Mouse (Mus musculus): ENCODE results near the gene Bahcc1. TPM values are rescaled to one million over a fixed set of nuclear protein-coding genes. Genes with fewer than 3 reads are reported as not detected.

The Bahcc1 gene
- polyA plus RNA-seq, 1 experiment from 2014 or later = 9.7 TPM

DNA sequence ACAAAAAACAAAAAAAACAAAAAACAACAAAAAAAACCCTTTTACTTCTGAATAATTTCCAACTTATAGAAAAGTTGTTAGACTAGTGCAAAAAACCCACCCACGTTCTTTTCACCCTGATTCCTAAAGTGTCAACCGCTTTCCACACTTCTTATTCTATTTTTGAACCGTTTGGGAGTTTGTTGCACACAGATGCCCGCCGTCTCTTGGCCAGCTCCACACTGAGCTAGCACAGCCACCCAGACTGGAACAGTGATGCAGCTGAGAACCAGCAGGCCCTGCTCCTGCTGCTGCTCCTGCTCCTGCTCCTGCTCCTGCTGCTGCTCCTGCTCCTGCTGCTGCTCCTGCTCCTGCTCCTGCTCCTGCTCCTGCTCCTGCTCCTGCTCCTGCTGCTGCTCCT is 28.5 kb upstream of the Bahcc1 start:
- H3K27me3 ChIP-seq (ENCODE audit: control insufficient read depth, insufficient read depth, low read depth, low read length) = no peaks in the 10 kb centered on the region
- H3K36me3 ChIP-seq (ENCODE audit: control insufficient read depth, insufficient read depth, low read length) = no peaks in the 10 kb centered on the region
- H3K27ac ChIP-seq (ENCODE audit: low read length) = no peak overlapping the region
- no peak overlapping the region for H3K9ac ChIP-seq (ENCODE audit: low read depth, low read length)
- no peak overlapping the region for H3K4me3 ChIP-seq (ENCODE audit: low read depth, low read length)
- H3K4me2 ChIP-seq (ENCODE audit: low read length) = no peak overlapping the region
- H3K4me1 ChIP-seq (ENCODE audit: control insufficient read depth, insufficient read depth, low read length) = no peaks in the 10 kb centered on the region; the same call in 1 of the 2 replicates
- ATAC-seq = no peak
- 94% methylated on average over 5 of the region's 5 CpGs for WGBS
- no peaks in the 10 kb centered on the region for H3K9me3 ChIP-seq (replicated peaks; ENCODE audit: control insufficient read depth, low read length, poor library complexity, severe bottlenecking)

DNA sequence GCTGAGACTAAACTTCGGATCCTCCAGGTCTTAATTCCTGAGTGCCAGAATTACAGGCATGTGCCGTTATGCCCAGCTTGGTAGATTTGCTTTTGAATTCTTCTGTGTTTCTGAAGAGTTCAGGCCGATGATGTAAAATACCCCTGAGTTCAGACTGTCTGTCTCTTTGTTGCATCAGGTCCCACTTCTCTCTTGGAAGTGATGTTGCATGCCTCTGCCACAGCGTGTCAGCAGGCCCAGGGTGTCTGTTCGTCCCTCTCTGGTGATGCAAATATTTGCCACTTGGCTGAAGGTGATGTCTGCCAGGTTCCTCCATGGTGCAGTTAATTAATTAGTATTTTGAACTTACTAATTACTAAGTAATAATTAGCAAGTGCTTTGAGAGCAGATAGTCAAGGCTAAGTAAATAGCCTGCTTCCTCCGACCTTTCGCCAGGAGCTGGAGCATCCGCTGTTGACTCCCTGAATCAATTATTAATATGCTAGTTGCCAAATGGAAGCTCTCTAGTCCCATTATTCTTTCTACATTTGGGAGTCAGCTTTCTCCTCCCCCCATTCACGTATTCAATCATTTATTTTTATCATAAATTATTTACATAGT is 26.6 kb upstream of the Bahcc1 start:
- Histone ChIP-seq H3K27me3 (ENCODE audit: control insufficient read depth, insufficient read depth, low read depth, low read length) (no peaks in the 10 kb centered on the region), H3K27ac (ENCODE audit: low read length) (no peak overlapping the region), H3K4me2 (ENCODE audit: low read length) (no peak overlapping the region), H3K36me3 (ENCODE audit: control insufficient read depth, insufficient read depth, low read length) (no peaks in the 10 kb centered on the region), H3K9me3 (replicated peaks; ENCODE audit: control insufficient read depth, low read length, poor library complexity, severe bottlenecking) (no peaks in the 10 kb centered on the region), H3K9ac (ENCODE audit: low read depth, low read length) (no peak overlapping the region), H3K4me3 (ENCODE audit: low read depth, low read length) (no peak overlapping the region), H3K4me1 (ENCODE audit: control insufficient read depth, insufficient read depth, low read length) (no peaks in the 10 kb centered on the region; the same call in 1 of the 2 replicates)
- WGBS = 57% methylated on average over 9 of the region's 9 CpGs
- ATAC-seq = no peak

DNA sequence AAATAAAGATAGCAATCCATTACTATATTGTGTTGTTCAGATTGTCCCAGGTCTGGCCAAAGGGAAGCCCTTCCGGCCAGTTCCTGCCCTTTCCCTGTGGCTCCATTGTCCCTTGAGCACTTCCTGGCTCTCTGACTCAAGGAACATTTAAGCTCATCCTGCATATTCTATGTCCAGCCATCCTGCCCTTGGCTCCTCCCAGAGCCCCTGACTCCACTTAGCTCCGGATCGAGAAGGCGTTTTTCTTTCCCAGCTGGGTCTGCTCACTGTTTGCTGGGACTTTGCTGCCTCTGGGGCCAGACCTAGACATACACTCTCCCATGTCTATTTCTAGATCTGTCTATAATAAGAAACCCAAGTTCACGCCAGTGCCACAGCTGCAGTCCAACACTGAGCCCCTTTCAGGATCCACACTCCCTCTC is 26.1 kb upstream of the Bahcc1 start:
- H3K27ac ChIP-seq (ENCODE audit: low read length) = peak overlapping the region; percentile 46; the same call in 1 of the 2 replicates
- 63% methylated on average over 5 of the region's 5 CpGs for WGBS
- no peak overlapping the region for H3K9ac ChIP-seq (ENCODE audit: low read depth, low read length)
- no peak for ATAC-seq
- H3K4me1 ChIP-seq (ENCODE audit: control insufficient read depth, insufficient read depth, low read length) = no peaks in the 10 kb centered on the region; the same call in 1 of the 2 replicates
- H3K4me3 ChIP-seq (ENCODE audit: low read depth, low read length) = no peak overlapping the region
- H3K27me3 ChIP-seq (ENCODE audit: control insufficient read depth, insufficient read depth, low read depth, low read length) = no peaks in the 10 kb centered on the region
- H3K4me2 ChIP-seq (ENCODE audit: low read length) = no peak overlapping the region
- H3K9me3 ChIP-seq (replicated peaks; ENCODE audit: control insufficient read depth, low read length, poor library complexity, severe bottlenecking) = no peaks in the 10 kb centered on the region
- H3K36me3 ChIP-seq (ENCODE audit: control insufficient read depth, insufficient read depth, low read length) = no peaks in the 10 kb centered on the region

DNA sequence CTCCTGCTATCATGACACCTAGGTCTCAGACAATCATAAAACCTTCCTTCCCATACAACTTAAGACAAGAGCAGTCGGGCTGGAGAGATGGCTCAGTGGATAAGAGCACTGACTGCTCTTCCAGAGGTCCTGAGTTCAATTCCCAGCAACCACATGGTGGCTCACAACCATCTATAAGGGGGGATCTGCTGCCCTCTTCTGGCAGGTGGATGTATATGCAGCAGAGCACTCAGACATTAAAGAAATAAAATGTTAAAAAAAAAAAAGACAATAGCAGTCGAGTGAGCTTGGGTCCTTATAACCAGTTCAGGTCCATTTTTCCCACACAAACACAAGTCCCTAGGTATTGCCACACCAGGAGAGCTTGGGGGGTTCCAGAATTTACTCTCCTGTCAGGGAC is 23.9 kb upstream of the Bahcc1 start:
- Histone ChIP-seq H3K4me2 (ENCODE audit: low read length) (no peak overlapping the region), H3K4me1 (ENCODE audit: control insufficient read depth, insufficient read depth, low read length) (no peaks in the 10 kb centered on the region; the same call in 1 of the 2 replicates), H3K27ac (ENCODE audit: low read length) (no peak overlapping the region), H3K36me3 (ENCODE audit: control insufficient read depth, insufficient read depth, low read length) (no peaks in the 10 kb centered on the region), H3K9me3 (replicated peaks; ENCODE audit: control insufficient read depth, low read length, poor library complexity, severe bottlenecking) (peaks cover 3% of the 10 kb centered on the region; the same call in 1 of the 2 replicates), H3K27me3 (ENCODE audit: control insufficient read depth, insufficient read depth, low read depth, low read length) (no peaks in the 10 kb centered on the region), H3K4me3 (ENCODE audit: low read depth, low read length) (no peak overlapping the region), H3K9ac (ENCODE audit: low read depth, low read length) (no peak overlapping the region)
- no peak for ATAC-seq
- 69% methylated on average over 2 of the region's 2 CpGs for WGBS

DNA sequence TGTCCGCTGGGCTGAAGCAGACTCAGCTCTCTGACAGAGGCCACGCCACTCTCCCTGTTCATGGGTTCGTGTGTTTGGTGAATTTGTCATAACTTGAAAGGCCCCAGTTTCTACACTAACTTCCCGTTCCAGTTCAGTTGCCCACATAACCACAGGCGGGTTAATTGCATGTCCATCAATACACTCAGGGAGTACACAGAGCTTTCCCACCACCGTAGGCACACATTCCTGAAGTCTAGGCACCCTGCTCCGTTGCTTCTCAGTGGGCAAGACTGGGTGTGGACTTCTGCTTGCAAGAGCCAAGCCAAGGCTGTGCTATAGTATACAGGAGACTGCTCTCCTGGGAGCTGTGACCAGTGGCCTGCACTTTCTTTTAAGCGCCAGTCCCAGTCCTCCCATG is 23.3 kb upstream of the Bahcc1 start:
- 79% methylated on average over 8 of the region's 8 CpGs for WGBS
- peaks cover 4% of the 10 kb centered on the region; the same call in 1 of the 2 replicates for H3K9me3 ChIP-seq (replicated peaks; ENCODE audit: control insufficient read depth, low read length, poor library complexity, severe bottlenecking)
- ATAC-seq = no peak
- no peak overlapping the region for H3K4me3 ChIP-seq (ENCODE audit: low read depth, low read length)
- H3K36me3 ChIP-seq (ENCODE audit: control insufficient read depth, insufficient read depth, low read length) = no peaks in the 10 kb centered on the region
- no peak overlapping the region for H3K4me2 ChIP-seq (ENCODE audit: low read length)
- no peak overlapping the region for H3K9ac ChIP-seq (ENCODE audit: low read depth, low read length)
- no peak overlapping the region for H3K27ac ChIP-seq (ENCODE audit: low read length)
- H3K27me3 ChIP-seq (ENCODE audit: control insufficient read depth, insufficient read depth, low read depth, low read length) = no peaks in the 10 kb centered on the region
- H3K4me1 ChIP-seq (ENCODE audit: control insufficient read depth, insufficient read depth, low read length) = no peaks in the 10 kb centered on the region; the same call in 1 of the 2 replicates

DNA sequence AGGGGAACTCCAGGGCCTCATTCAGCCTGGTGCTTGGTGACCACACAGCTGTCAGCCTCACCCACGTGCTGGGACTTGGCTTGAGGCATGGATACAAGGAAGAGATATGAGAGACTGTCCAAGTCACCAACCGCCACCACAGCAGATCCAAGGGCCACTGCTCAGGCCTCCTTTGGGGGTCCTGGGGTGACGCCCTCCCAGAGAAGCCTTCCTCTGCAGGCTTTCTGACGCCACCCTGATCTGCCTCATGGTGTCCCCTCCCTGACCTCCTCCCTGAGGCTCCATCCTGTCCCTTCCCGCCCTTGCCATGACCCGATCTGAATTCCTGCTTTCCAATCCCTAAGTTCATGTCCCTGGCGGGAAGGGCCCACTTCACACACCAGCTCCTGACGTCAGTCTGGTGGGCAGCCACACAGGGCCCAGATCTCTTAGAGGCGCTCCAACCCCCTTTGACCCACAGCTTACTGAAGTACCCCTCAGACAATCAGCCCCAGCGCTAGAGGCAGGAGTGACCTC is 17.0 kb upstream of the Bahcc1 start:
- H3K27ac ChIP-seq (ENCODE audit: low read length) = peak overlapping the region; percentile 84
- no peak overlapping the region for H3K4me3 ChIP-seq (ENCODE audit: low read depth, low read length)
- H3K27me3 ChIP-seq (ENCODE audit: control insufficient read depth, insufficient read depth, low read depth, low read length) = no peaks in the 10 kb centered on the region
- 53% methylated on average over 10 of the region's 10 CpGs for WGBS
- H3K36me3 ChIP-seq (ENCODE audit: control insufficient read depth, insufficient read depth, low read length) = no peaks in the 10 kb centered on the region
- peaks cover 4% of the 10 kb centered on the region; the same call in 1 of the 2 replicates for H3K9me3 ChIP-seq (replicated peaks; ENCODE audit: control insufficient read depth, low read length, poor library complexity, severe bottlenecking)
- ATAC-seq = no peak
- H3K4me1 ChIP-seq (ENCODE audit: control insufficient read depth, insufficient read depth, low read length) = peaks cover 16% of the 10 kb centered on the region
- no peak overlapping the region for H3K9ac ChIP-seq (ENCODE audit: low read depth, low read length)
- no peak overlapping the region for H3K4me2 ChIP-seq (ENCODE audit: low read length)

DNA sequence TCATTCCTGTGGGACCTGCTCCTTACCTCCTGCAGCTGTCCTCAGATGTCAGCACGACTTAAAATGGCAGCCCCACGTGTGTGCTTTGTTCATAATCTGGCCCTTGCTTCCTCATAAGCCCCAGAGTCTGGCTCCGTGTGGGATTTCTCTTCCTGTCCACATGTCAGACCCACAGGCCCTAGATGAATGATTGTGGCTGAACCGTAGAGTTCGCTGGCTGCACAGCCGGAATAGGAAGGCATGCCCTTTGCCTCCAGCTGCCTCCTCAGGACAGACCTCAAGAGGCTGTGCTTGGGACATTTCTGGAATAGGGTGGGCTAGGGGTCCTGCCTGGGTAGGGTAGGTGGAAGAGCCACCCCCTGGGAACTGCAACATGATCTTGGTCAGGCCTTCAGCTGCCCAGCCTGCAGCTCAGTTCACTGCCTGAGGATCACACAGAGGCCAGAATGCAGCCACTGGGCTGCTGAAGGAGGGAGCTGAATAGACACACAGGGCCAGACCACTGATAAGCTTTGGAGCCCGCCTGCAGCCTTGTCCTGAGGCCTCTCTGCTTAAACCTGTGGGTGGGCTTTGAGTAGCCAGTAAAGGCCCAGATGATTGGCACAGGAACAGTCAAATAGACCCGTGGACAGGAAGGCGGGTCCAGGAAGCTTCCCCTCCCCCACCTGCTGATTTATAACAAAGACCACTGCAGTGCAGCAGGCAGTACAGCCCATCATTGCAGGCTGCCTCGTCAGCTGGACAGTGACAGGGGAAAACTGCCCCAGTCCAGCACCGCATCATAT is 16.0 kb upstream of the Bahcc1 start:
- no peak overlapping the region for H3K4me3 ChIP-seq (ENCODE audit: low read depth, low read length)
- no peaks in the 10 kb centered on the region for H3K27me3 ChIP-seq (ENCODE audit: control insufficient read depth, insufficient read depth, low read depth, low read length)
- peak overlapping the region; percentile 84 for H3K27ac ChIP-seq (ENCODE audit: low read length)
- ATAC-seq = peak; percentile 84
- peaks cover 4% of the 10 kb centered on the region; the same call in 1 of the 2 replicates for H3K9me3 ChIP-seq (replicated peaks; ENCODE audit: control insufficient read depth, low read length, poor library complexity, severe bottlenecking)
- no peaks in the 10 kb centered on the region for H3K36me3 ChIP-seq (ENCODE audit: control insufficient read depth, insufficient read depth, low read length)
- no peak overlapping the region; the same call in 1 of the 2 replicates for H3K4me2 ChIP-seq (ENCODE audit: low read length)
- peaks cover 22% of the 10 kb centered on the region for H3K4me1 ChIP-seq (ENCODE audit: control insufficient read depth, insufficient read depth, low read length)
- WGBS = 7% methylated on average over 11 of the region's 11 CpGs
- H3K9ac ChIP-seq (ENCODE audit: low read depth, low read length) = peak overlapping the region; percentile 32; the same call in 1 of the 2 replicates

DNA sequence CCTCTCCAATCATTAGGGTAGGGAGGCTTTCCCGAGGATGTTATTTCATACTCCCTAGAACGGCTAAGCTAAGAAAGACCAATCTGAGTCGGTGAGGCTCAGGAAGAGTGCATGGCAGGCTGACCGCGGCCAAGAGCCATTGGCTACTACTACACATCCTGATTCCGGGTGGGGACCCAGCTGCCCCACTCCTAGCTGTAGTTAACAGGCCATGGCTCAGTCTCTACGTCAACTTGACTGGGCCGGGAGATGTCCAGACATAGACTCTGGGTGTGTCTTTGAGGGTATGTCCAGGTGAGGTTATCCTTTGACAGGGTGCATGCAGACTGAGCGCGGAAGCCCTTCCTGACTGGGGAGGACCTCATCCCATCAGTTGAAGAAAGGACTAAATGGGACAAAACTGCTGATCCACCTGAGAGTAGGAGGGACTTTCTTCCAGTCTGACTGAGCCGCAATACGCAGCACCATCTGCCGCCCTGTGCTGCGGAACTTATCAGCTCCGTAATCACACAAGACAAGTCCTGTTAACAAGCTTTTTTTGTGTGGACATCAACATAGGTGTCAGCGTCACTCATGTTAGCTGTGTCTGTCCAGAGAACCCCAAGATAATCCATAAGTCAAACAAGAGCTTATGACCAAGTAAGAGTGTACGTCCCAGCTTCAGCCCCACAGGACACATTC is 14.4 kb upstream of the Bahcc1 start:
- H3K36me3 ChIP-seq (ENCODE audit: control insufficient read depth, insufficient read depth, low read length) = no peaks in the 10 kb centered on the region
- no peak for ATAC-seq
- no peaks in the 10 kb centered on the region for H3K27me3 ChIP-seq (ENCODE audit: control insufficient read depth, insufficient read depth, low read depth, low read length)
- no peak overlapping the region for H3K4me2 ChIP-seq (ENCODE audit: low read length)
- peaks cover 4% of the 10 kb centered on the region; the same call in 1 of the 2 replicates for H3K9me3 ChIP-seq (replicated peaks; ENCODE audit: control insufficient read depth, low read length, poor library complexity, severe bottlenecking)
- peaks cover 23% of the 10 kb centered on the region for H3K4me1 ChIP-seq (ENCODE audit: control insufficient read depth, insufficient read depth, low read length)
- H3K27ac ChIP-seq (ENCODE audit: low read length) = no peak overlapping the region
- no peak overlapping the region for H3K4me3 ChIP-seq (ENCODE audit: low read depth, low read length)
- WGBS = 89% methylated on average over 17 of the region's 17 CpGs
- no peak overlapping the region for H3K9ac ChIP-seq (ENCODE audit: low read depth, low read length)

All from midbrain, embryonic 16.5 days (tissue).